Mouse (Mus musculus) granulocyte monocyte progenitor cell, adult 5-6 weeks (primary cell): ENCODE results near the gene Spata33. TPM values are rescaled to one million over a fixed set of nuclear protein-coding genes. Genes with fewer than 3 reads are reported as not detected.

Source experiments
- ATAC-seq: replicated peaks from 2 replicates; pipeline ENCODE4 v1.8.0; 2016; ENCODE audit warnings: mild to moderate bottlenecking, moderate TSS enrichment, inconsistent platforms; ENCODE audit not compliant: poor library complexity, severe bottlenecking
- total RNA-seq, 2 experiments: library from RNA; stranded (forward) in 1 of 2; stranded (reverse) in 1 of 2; fragments of 200-712, 200-1000 nt in 1 of 2; fragments of >200 nt in 1 of 2; fragmentation: Nextera tagmentation in 1 of 2; gene quantifications; 2 replicates each; pipeline ENCODE4 v1.2.3; 2014 to 2017

The Spata33 gene
- total RNA-seq, 2 experiments from 2014 or later = 0.36 to 0.80 TPM

DNA sequence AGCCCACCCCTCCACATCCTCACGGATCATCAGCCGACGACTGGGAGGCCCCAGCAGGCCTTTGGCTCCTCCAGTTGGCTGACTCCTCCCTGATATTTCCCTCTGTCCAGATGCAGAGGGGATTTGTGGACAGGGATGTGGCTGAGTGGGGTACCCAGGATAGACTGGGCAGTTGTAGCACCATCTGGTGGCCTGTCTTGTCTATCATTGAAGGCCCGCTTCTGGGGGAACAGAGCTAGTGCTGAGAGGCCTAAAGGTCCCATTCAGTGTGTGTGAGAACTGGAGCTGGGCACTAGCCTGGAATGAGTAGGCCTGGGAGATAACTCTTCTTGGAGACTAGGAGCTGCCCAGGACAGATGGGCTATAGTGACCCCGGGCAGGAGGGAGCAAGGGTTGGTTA lies 19.1 kb downstream of the Spata33 start:
- no peak for ATAC-seq

GRCm38 (mm10) chr8:123232553-123232952 lies 19.9 kb downstream of the Spata33 start:
- ATAC-seq = no peak

- ATAC-seq = no peak
Measured at GRCm38 (mm10) chr8:123233300-123233699, 20.7 kb downstream of the Spata33 start.

DNA sequence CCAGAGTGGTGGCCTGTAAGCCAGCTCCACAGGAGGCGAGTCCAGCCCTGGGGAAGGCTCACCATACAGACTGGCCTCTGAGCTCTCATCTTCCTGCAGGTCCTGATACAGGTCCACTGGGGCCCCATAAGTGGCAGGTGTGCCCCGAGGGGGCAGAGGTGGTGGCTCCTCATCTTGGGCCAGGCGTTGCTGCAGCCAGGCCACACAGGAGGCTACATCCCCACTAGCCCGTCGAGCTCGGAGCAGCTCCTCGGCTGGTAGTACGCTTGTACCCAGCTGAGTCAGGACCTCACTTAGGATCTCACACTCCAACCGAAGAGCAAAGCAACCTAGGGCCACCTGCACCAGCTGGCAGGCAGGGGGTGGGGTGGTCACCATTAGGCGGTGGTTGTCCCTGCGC lies 21.1 kb downstream of the Spata33 start:
- ATAC-seq = no peak

DNA sequence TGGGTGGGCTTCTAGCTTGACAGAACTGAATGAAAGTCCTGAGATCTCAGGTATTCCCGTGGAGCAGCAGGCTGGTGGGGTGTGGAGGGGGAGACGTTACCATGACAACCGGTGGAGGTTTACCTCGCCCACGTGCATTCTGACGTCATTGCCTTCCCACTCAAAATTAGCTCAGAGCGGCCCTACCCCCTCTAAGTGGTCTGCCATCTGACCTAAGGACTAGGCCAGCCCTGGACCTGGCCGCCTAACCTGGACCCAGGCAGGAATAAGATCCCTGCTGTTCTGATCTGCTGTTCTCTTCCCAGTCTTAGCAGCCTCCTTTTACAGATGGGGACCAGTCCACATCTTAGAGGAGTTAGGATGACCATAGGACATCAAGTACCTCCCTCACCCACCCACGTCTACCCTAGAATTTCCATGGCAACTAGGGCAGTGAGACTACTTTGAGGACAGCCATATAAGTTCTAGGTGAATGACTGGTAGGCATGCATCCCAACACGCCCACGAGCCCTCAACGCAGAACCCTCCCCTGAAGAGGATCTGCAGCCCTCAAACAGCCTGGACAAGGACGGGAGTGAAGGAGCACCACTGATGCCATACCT lies 22.4 kb downstream of the Spata33 start:
- no peak; the same call in 1 of the 2 replicates for ATAC-seq

GRCm38 (mm10) chr8:123235520-123236497 lies 23.2 kb downstream of the Spata33 start, which contains the start of gene Spata2l:
Gene Spata2l (minus strand): TSS chr8:123236233.
- ATAC-seq = peak; percentile 94

GRCm38 (mm10) chr8:123239398-123239797 lies 26.8 kb downstream of the Spata33 start:
- no peak for ATAC-seq

GRCm38 (mm10) chr8:123242107-123242923 lies 29.7 kb downstream of the Spata33 start:
- ATAC-seq = no peak

- ATAC-seq = no peak
Measured at GRCm38 (mm10) chr8:123243053-123243452, 30.4 kb downstream of the Spata33 start.

DNA sequence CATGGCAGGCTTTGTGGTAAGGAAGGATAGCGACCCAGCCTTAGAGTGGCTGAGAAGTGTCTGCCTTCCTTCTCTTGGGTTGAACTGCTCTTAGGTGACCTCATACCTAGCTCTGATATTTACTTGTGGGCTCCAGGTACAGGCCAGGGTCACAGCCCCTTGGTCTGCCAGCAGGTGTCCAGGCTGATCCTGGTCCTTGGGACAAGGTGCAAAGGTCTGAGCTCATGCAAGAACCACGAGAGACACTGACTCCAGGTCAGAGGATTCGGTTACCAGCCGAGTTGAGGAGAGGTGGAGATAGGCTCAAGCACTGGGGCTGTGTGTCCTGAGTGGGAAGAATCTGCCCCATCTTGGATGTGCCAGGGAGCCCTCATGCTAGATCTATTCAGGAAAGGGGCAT lies 31.8 kb downstream of the Spata33 start:
- ATAC-seq = no peak

GRCm38 (mm10) chr8:123245543-123245942 lies 32.9 kb downstream of the Spata33 start:
- ATAC-seq = no peak

DNA sequence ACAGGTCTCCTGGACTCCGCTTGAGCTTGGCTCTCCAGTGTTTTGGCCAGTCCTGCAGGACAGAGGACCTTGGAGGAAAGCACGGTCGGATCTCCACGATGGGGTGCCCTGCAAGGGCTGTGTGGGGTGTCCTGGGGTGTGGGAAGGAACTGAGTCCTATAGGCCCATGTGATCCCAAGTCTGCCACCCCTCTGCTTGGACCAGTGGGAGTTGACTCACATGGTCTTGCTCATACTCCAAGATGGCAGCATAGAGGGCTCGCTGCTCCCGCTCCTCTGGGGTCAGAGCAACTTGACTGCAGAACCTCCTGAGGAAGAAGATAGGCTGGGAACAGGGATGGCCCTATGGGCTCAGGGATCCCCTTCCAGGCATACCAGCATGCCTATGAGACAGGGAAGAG lies 35.1 kb downstream of the Spata33 start:
- ATAC-seq = no peak

- peak; percentile 75 for ATAC-seq
Measured at GRCm38 (mm10) chr8:123248596-123248995, 36.0 kb downstream of the Spata33 start.

- no peak for ATAC-seq
Measured at GRCm38 (mm10) chr8:123250940-123251339, 38.3 kb downstream of the Spata33 start.

- peak; percentile 28; the same call in 1 of the 2 replicates for ATAC-seq
Measured at GRCm38 (mm10) chr8:123252925-123253324, 40.3 kb downstream of the Spata33 start.

DNA sequence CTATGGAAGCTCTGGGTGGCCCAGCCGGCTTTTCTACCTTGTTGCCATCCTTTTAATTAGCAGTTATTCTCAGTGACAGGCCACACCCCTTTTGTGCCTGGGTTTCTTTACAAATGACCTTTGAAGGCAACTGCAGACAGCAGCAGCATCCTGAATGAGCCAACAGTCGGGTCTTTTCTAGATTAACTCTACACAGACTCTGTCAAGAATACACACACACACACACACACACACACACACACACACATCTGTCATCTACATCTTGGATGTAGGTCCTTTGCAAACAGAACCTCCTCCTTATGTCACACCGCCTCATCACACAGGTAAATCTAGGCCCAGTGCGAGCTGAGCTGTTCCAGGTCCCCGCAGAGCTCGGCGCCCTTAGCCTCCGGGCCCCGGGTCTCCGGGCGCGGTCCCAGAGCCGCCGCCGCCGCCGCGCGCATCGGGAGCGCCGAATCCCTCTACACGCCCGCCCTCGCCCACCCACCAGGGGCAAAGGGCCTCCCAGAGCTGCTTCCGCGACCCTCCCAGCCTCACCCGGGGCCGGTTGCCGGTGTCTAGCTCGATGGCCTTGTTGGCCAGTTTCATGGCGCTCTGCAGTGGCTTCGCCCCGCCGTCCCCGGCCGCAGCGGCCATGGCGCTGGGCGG lies 40.9 kb downstream of the Spata33 start:
- no peak for ATAC-seq

DNA sequence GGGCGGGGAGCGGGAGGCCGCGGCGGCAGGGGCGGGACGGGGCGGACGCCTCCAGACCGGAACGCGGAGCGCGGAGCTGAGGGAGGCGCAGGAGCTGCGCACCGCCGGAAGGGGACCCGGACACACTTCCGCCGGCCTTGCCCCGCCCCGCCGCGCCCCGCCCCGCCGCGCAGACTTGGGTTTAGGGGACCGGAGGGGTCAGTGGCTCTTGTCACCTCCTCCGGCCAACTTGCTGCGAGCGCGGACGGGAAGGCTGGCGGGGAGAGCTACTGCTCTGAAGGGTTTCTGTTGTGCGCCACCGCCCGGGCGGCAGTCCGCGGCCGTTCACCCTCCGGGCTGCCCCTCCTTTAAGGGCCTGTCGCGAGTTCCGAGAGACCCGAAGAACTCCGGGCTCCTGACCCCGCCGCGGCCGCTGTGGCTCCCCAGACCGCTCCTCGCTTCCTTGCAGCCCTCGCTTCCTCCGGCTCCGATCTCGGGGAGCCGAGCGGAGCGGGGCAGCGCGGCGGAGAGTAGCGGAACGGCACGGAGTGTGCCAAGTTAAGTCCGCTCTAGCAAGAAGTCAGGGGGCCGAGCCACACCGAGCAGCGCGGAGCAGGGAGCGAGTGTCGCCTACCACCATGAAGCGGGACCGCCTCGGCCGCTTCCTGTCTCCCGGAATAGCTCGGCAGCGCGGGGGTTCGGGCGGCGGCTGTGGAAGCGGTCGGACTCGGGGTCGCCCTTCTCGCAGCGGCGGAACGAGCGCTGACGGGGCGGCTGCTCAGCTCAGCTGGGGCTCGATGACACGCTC lies 41.7 kb downstream of the Spata33 start, which contains the start of the genes Zfp276 and Vps9d1:
TSS of gene Zfp276 (plus strand) at position 97 of the 787 bp plus-strand sequence.
TSS of gene Vps9d1 (minus strand) at position 250 of the 787 bp plus-strand sequence.
- ATAC-seq = peak; percentile 85

- no peak for ATAC-seq
Measured at GRCm38 (mm10) chr8:123255170-123255569, 42.5 kb downstream of the Spata33 start.

DNA sequence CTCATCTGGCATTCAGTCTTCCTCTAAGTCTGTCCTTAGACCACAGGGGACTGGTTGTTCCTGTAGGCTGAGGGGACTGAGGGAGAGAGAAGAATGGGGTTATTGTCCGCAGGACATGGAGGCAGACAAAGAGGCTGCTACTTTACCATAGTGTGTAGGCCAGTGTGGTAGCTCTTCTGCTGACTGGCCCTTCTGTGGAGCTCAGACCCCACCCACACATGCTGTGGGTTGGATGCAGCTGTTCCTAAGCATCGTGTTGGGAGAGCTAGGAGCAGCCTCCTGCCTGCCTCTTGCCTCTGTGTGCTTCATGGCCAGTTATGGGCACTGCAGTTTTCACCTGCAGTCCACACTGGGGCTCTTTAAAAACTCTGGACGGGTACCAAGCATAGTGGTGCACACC lies 44.5 kb downstream of the Spata33 start:
- ATAC-seq = no peak
